Mouse (Mus musculus): ENCODE measurements at regions not wholly inside any gene's neighbourhood (a gene's known extent, or its start where the extent isn't known, plus 50 kb on each side); places are given as distances from the start of the nearest gene placed in this dataset.

GRCm38 (mm10) chr10:111419375-111420194, 53.4 kb upstream of the Nap1l1 start:
- DNase-seq (ENCODE audit: low spot score in 2 of 2) = peak; percentile 28 to 50

GRCm38 (mm10) chr10:111420195-111420838, 52.7 kb upstream of the Nap1l1 start:
- peak in 1 of 2 experiments; percentile 17 for DNase-seq (ENCODE audit: low spot score in 2 of 2)

- DNase-seq (ENCODE audit: low spot score in 2 of 2) = no peak
These were observed 51.0 kb upstream of the Nap1l1 start for GRCm38 (mm10) chr10:111422057-111422456.

DNA sequence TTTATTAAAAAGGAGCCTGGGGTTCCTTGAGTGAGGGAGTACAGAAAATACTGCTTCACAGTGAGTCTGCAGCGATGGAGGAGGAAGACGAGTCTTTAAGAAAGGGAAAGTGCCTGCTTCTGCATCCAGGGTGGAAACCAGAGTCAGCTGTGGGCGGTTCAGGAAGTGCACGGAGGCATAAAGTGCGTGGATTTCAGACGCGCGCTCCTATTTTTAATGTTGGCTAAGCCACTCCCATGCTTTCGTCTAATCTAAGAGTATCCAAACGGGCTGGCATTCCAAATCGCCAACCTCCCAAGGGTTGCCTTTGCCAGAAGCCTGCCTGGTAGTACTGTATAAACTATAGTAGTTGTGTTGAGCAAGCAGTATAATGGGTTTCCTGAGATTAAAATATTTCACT, 50.4 kb upstream of the Nap1l1 start:
- DNase-seq (ENCODE audit: low spot score in 2 of 2) = peak; percentile 74 to 77
